Mouse (Mus musculus) urinary bladder, postnatal 25 days (tissue): ENCODE data around the gene Gm28048.

Experiments
- DNase-seq: peaks from one replicate; pipeline ENCODE4 v3.0.0; 2022; ENCODE audit warnings: low spot score

Gene Gm28048

DNA sequence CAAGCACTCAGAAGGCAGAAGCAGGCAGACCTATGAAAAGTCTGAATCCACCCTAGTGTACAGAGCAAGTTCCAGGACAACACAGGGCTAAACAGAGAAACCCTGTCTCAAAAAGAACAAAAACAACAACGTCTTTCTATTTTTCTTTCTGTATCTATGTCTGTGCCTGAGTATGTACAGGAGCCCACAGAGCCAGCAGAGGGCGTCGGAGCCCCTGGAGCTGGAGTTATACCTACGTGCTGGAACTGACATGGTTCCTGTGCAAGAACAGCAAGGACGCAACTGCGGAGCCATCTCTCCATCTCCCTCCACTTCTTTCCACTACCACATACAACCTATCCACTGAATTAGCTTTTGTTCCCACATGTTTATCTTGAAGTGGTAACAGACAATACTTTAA is 31.8 kb downstream of the Gm28048 start:
- no peak for DNase-seq

DNA sequence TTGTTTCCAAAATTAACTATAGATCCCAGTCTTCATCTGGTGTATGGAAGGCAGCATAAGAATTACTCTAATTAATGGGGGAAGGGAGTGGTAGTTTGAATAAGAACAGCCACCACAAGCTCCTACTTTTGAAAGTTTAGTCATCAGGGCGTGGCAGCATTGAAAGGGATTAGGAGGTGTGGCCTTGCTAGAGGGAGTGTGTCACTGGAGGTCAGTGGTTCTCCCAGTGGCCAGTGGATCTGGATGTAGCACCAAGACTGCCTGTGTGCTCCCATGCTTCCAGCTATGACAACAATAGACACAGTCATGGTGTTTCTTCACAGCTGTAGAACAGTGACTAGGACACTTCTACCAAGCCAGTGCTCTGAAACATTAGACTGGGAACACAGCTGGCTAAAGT is 32.8 kb downstream of the Gm28048 start:
- DNase-seq: no peak

DNA sequence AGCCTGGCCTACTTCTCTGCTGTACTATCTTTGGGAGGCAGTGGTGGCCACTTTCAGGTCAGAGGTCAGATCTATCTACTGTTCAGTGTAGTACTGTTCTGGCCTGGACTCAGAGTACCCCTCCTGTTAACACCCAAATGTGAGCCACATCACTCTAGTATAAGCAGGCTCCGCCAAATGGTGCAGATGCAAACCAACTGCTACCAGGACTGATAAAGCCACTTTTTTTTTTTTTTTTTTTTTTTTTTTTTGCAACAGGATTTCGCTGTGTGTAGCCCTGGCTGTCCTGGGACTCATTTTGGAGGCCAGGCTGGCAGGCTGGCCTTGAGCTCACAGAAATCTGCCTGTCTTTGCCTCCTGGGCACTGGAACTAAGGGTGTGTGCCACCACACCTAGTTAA is 42.9 kb downstream of the Gm28048 start:
- DNase-seq: no peak

DNA sequence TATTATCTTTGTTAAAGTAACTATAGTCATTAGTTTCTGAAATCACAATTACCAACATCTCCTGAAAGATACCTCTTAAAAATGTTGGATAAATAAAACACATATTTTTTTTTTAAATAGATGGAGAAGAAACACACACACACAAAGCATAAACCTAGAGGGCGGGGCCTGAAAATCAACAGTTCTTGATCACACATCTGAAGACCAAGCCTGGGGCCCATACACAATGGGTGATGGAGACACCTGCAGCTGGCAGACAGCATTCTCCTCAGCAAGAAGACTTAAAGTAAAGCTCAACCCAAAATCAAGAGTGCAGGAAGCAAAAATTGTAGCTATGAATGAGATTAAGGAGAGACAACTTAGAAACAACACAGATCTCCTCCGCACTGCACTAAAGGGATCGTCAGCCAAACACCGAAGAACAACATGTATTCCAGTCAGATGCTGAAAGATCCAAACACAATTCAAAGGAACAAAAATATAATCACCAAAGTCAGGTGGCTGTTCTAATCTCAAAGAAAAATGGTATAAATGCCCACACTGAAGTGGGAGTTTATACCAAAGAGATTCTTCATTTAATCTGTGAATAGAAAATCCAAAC is 44.1 kb downstream of the Gm28048 start:
- DNase-seq: no peak

DNA sequence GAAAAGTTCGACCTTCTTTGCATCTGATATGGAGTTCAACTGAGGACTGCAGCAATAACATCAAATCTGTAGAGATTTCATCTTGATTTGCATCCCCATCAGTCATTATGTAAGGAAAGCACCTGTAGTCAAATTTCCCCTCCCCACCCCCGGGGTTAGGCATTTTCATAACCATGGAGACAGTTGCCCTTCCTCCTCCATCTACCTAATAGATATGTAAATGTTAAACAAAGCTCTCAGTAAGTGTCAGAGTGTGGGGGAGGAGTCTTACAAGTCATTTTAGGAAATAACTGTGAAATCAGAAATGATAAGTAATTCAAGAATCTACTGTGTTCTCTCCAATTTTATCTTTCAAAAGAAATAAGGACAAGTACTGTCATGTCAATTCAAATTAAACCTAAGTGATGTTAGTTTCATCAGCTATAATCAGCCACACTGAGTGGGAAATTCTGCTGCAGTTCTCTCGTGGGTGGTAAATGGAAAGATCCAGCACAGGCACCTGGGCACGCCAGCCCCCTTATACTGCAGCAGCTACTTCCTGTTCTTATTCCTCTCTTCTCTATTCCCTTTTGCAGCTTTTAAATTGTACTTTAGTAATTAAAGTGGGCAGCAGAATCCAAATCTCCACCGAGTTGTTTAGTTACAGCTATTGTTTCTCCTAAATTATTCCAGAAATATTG is 45.3 kb downstream of the Gm28048 start:
- no peak for DNase-seq

DNA sequence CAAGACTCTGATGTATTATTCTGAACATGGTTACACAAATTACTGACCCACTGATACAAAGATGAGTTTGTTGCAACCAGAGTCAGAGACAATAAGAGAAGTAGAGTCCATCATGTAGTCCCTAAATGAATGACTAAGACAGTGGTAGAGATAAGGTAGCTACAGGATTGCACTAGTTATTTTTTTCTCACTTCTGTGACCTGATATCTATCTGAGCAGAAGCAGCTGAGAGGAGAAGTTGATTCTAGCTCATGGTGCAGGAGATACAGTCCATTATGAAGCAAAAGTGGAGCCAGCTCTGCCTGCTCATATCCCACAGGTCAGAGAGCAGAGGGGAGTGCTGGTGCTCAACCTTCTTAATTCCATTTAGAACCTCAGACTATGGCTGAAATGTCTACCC is 49.7 kb downstream of the Gm28048 start:
- DNase-seq: no peak

DNA sequence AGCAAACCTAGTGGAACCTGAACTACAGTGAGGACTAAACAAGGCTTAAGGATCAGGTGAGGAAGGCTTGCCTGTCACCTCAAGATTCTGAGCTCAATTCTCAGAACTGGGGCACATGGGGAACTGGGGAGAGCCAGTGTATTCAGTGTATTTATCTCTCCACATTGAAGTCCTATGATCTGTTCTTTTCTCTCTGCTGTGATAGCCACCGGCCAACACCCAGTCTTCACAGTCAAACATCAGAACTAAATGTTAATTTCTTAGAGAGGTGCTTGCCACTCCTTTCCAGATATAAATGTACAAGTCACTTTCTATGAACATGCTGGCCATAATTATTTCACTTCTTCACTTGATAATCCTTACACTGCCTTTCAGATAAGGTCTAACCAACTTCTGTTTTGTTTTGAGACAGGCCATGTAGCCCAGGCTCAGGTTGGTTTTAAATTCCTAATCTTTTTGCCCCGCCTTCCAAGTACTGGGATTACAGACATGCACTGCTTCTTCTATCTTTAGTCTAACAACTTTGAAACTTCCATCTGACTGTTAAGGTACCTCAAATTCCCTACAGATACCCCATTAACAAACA is 50.5 kb downstream of the Gm28048 start:
- no peak for DNase-seq

DNA sequence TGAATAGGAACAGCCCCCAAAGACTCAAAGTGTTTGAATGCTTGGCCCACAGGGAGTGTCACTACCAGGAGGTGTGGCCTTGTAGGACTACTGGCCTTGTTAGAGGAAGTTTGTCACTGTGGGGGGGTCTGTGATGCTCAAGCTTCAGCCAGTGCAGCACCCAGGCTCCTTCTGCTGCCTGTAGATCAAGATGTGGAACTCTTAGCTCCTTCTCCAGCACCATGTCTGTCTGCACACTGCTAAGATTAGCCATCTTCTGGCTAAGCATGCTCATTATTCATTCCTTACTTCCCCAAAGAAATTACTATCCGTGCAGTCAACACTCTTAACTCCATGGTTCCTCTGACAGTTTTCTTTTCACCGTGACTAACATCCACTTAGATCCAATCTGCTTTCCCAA is 51.8 kb downstream of the Gm28048 start:
- DNase-seq: no peak

DNA sequence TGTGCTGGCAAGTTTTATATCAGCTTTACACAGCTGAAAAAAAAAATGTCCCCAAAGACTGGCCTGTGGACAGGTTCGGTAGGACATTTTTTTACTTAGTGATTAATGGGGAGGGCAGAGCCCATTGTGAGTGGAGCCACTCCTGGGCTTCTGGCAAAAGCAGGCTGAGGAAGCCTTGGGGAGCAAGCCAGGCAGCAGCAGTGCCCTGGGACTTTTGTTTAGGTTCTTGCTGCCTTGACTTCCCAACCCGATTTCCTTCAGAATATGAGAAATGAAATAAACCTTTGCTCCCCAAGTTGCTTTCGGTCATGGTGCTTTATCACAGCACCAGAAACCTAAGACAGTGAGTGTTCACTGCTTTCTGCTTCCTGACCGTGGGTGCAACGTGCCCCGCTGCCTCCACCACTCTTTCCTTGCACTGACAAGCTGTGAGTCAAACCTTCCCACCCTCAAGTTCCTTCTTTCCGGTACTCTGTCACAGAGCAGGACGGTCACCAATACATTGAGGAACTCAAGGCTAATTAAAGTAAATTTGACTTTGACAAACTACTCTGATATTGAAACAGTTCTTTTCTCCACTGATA is 53.2 kb downstream of the Gm28048 start:
- no peak for DNase-seq

DNA sequence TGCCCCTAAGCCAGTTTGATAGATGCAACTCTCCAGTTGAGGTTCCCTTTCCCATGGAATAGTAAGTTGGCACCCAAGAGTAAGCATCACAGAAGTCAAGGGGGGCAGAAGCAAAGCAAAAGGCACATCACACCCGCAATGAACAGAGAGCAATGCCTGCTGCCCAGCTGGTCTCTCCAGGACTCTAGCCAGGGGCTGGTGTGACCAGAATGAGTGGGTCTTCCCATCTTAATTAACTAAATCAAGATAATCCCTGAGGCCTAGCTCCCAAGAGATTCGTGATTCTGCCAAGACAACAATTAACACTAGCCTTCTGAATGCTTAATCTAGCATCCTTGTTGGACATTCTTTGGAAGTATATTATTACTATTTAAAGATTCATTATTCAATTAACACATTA is 58.3 kb downstream of the Gm28048 start:
- no peak for DNase-seq

DNA sequence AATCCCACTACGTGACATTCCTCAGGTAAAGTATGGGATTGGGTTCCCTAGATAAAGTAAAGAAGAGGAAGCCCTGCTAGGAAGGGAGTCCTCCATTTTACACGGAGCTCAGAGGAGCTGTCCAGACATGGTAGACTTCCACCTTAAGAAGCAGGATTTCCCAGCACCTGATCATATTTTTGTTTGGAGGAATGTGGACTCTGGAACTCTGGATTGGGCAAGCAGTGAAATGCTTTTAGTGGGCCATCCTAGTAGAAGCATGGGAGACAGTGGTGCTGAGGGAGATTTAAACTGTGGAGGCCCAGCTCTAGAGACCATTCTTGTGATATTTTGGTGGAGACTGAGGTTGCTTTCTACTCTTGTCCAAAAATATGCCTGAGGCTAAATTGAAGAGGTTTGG is 59.3 kb downstream of the Gm28048 start:
- DNase-seq: no peak

DNA sequence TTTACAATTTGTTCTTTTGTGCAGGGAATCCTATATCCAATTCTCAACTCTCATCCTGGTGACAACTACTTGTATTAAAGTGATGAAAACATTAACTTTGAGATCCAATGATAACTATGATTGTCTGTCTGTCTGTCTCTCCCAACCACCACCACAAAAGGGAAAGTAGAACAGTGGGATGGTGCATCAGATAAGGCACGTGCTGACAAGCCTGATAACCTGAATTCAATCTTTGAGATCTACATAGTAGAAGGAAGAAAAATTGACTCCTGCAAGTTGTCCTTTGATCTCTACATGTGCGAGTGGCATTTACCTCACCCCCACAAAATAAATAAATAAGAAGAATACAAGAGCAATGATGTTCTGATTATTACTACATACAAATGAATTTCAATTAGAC is 62.6 kb downstream of the Gm28048 start:
- DNase-seq: no peak

DNA sequence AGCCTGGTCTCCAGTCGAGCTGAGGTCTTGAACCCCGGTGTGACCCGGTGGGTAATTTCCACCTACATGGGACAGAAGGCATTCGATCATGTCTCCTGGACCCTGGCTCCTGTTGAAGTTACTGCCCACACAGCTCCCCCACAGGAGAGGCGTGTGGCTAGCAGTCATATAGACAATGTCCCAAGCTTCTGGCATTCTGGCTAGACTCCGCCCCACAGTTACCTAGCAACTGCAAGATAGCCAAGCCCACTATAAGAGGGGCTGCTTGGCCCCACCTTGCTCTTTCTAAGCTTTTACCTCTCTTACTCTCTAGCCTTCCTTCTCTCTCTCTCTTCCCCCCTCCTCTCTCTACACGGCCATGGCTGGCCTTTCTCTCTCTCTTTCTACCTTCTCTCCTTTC is 64.1 kb downstream of the Gm28048 start:
- DNase-seq: no peak

DNA sequence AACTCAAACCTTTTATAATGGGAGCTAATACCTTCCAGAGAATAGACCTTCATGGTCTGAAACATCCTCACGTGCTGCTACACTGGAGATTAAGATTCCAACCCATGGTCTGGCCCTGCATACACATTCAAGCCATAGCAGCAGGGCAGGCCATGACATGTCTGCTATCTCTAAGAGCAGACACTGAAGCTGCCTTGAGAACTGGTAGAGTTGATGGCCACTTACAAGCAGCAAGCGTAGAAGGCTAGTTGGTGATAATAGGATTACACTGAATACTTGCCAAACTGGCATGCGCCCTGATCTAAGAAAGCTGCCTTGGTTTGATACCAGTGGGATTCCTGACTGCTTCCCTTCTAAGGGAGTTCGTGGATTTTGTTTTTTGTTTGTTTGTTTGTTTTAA is 68.1 kb downstream of the Gm28048 start:
- no peak for DNase-seq

DNA sequence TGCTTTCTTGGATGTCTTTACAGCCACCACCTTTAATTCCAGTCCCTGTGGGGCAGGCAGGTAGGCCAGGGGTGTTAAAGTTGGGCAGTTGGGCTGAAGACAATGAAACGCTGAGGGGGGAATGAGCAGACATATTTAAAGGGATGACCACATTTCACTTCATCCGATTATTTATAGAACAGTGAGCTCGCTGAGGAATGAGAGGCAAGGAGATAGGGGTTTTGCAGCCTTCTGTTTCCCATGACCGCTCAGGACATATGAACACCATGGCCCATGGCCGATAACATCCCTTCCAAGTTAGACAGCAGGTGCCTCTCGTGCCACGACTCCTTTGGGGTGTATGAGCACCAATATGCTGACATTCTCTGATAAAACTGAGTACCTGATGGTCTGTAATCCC is 70.1 kb downstream of the Gm28048 start:
- DNase-seq: no peak

DNA sequence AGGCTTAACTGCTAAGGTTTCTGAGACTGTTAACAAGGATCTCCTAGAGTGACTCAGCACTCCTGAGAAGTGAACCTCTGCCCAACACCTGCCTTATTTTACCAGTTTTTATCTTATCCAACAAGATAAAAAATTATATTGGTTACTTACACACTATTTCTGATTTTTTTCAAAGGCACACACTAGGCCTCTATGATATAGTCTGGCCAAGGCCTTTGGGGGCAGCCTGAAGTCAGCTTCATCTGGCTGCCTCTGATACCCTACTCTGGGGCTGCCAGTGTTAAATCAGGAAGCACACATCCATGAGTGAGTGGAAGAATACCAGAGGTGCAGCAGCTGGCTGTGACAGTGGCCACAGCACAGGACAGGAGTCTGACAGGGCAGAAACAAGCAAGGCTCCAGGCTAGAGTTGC is 75.4 kb downstream of the Gm28048 start:
- DNase-seq: no peak

DNA sequence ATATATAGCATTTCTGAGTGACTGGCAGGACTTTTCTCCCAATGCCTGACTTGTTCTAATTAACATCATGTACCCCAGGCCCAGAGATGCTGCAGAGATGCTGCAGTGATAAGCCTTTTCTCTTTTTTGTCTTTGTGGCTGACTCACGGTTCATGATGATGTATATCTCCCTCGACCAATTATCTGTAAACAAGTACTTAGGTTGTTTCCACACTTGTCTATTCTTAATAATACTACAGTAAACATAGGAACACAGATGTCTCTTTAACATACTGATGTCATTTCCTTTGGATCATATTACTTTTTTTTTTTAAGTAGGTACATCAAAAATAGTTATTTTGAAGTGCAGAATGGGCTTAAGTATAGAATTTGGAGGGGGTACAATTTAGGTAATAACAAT is 79.0 kb downstream of the Gm28048 start:
- DNase-seq: no peak

DNA sequence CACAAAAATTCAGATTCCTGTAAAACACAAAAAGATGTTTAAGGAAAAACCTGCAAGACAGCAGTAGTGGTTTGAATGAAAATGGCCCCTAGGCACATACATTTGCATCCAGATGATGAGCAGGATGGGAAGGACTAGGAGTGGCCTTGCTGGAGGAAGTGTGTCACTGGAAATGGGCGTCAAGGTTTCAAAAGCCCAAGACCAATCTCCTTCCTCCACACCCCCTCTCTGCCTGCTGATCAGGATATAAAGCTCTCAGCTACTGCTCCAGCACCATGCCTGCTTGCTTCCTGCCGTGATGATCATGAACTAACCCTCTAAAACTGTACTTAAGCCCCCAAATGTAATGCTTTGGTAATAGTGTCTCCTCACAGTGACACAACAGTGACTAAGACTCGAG is 81.8 kb downstream of the Gm28048 start:
- no peak for DNase-seq

DNA sequence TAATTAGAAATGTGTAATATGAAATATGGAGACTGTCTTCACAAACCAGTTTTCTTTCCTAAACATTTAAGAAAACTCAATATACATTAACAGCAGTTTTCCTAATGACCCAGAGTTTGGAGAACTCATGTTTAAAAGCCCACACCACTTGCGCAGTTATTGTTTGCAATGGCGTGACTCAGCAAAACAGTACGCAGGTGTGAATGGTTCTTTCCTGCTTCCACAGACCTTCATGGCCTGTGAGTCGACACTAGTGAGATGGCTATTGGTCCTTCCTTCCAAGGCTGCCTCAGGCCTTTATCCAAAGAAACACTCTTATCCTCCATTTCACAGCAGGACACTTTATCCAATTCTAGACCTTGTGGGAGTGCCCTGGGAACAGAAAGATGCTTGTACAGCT is 84.2 kb downstream of the Gm28048 start:
- no peak for DNase-seq

DNA sequence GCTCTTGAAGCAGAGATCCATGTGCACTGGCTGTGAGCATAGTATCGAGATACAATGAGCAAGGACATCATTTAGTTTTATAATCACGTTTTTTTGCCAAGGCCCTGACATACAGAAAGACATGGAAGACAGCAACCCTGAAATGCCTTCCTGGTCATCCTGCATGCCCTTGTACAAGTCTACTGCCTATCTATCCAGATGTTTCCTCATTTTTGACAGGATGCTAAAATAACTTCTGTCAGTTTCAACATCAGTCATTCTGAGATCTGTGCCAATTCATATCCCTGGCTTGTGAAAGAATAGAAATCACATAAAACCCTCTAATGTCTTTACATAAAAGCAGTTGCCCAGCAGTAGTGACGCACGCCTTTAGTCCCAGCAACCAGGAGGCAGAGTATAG is 84.8 kb downstream of the Gm28048 start:
- DNase-seq: no peak

DNA sequence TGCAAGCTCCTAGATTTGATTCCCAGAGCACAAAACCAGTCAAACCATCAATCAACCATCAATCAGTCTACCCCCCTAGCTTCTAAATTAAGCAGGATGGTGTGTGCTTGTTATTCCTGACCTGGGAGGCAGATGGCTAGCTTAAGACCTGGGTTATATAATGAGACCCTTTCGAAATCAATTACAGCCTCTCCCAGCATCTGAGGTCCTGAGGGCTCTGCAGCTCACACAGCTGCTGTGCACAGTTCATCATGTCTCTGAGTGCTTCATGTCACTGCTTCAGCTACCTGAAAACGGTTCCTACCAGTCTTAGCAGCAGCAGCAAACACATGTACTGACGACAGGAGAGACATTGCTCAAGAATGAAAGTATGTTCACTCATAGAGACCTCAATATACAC is 88.8 kb downstream of the Gm28048 start:
- no peak for DNase-seq

DNA sequence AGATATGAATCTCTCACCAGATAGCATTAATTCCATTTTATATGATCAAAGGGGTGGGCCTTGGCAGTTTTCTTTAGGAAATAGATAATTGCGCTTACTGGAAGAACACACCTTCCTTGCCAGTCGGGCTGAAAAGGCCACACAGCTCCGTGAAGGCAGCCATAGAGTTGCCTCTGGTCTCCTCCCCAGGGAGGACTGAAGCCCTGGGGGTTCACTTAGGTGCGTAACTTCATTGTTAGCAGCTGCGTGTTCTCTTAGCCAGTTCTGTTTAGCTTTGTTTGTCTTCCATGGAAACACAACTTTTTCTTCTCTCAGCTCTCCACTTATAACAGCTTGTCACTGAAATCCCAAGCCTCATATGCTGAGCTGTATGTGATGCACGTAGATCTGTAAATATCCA is 89.4 kb downstream of the Gm28048 start:
- DNase-seq: no peak

DNA sequence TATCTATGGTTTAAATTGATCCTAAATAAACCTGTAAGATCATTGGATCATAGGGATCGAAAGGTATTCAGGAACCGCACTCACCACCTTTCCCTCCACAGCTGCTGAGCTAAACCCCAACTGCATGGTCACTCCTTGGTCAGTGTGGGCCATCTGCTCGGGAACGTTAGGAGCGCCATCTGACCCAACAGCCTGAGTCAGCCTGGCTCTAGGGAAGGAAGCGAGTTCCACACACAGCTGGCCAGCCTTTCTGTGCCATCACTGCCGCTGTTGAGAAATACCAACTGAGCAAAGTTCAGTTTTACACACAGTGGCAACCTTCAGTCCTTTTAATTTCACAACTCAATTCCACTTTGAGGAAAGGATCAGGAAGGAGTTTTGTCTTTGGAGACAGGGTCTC is 90.0 kb downstream of the Gm28048 start:
- no peak for DNase-seq

DNA sequence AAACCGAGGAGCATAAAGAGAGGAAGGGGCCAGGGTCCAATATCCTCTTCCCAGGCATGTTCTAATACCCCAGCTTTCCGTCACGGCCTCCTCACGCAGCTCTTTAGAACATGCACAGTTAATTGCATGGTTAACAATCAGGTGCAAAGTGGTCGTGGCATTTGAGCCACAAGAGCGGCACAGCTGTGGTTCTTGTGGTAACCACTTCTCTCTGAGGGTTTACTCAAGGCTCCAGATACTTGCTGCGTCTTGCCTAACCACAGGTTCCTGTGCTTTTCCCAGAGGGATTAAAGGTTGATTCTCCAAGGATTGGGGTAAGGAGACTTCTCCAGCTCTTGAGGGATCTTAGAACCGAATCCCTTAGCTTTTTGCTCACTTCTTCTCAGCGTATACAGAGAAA is 90.6 kb downstream of the Gm28048 start:
- DNase-seq: no peak
